Mouse (Mus musculus): ENCODE measurements around the gene Malsu1.

The Malsu1 gene

DNA sequence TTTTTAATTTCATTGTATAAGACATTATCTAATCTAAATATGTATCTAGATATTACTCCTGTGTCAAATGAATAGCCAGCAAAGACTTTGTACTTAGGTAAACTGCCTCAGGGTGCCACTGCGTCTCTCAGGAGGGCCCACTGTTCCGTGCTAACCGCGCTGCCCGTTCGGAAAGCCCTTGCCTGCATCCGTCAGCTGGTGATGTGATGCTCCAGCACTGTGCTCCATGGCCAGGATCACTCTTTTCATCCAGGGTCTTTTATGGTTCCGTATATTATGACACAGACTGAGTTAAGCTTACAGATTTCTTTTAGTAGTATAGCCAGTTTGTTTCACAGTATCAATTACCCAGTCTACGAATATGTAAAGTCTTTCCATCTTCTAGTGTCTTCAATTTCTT, 58.3 kb downstream of the Malsu1 start:
- no peak for ATAC-seq (ENCODE audit: insufficient number of reproducible peaks, low FRiP score, low TSS enrichment)

DNA sequence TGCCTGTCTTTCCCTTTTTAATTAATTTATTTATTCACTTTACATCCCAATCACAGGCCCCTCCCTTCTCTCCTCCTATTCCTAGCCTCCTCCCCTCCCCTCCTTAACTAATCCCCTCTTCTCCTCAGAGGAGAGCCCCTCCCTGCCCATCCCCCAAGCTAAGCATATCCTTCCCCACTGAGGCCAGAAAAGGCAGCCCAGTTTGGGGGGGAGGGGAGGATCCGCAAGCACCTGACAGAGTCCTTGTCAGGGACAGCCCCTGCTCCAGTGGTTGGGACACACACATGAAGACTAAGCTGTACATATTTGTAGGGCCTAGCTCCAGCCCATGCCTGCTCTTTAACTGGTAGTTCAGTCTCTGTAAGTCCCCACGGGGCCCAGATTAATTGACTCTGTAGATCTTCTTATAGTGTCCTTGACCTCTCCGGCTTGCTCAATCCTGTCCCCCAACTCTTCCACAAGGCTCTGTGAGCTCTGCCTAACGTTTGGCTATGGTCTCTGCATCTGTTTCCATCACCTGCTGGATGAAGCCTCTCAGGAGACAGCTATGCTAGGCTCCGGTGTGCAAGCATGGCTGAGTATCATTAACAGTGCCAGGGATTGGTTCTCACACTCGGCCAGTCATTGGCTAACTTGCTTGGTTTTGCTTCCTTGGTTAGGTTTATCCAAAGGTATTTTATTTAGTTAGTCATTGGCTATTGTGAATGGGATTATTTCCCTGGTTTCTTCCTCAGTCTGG, 58.9 kb downstream of the Malsu1 start:
- no peak for ATAC-seq (ENCODE audit: insufficient number of reproducible peaks, low FRiP score, low TSS enrichment)

Measured in cerebellum, adult (tissue).